Comparison of ENCODE assay signal across 23 mouse cellular contexts in the genomic region with DNA sequence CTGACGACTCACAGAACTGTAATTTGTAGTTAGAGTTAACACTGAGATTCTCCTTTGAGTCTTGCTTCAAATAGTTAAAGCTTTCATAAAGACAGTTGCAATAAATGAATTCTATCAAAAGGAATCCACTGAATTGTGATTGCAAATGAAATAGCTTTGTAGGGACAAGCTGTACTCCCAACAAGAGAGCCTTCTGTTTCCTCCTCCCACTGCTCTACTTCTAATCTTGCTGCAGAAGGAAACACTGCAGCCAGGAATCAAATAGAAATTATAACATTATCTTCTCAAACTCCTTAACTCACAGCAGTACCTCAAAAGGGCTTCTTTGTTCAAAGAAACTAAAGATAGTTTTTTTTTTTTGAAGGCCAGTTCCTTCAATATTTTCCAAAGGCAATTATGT.
A peak's percentile ranks its signal among the peaks of the same experiment; 100 is the strongest.
DNase-seq lines count a peak whose midpoint lies in the region; ATAC-seq lines count a peak whose summit lies in the region.
"Had no signal": no experiment of that assay in that cellular context is flagged by ENCODE, and none has a peak within 500 bp of the region (broad histone marks: within the 10 kb centered on the region; RNA-seq: fewer than 3 reads in every experiment).

No protein-coding gene starts in this region.

- ATAC-seq in frontal cortex, adult (ENCODE audit: low TSS enrichment), result peak; percentile 83
- no peak for ATAC-seq in cerebellum, adult (ENCODE audit: insufficient number of reproducible peaks, low FRiP score, low TSS enrichment)
- ATAC-seq: activated CD4-positive, CD25-positive, alpha-beta regulatory T cell, adult 4 months; CD4-positive, CD25-positive, alpha-beta regulatory T cell, adult 4 months; forebrain, embryonic 14.5 days; forebrain, embryonic 16.5 days; Patski had no signal

- no peak for DNase-seq in frontal cortex, postnatal 25 days (ENCODE audit: low spot score in 2 of 2)
- peak; percentile 10 for DNase-seq in layer of hippocampus, adult 9-11 months
- no peak for DNase-seq in layer of hippocampus, postnatal 25 days (ENCODE audit: extremely low spot score in 1 of 2, low spot score in 1 of 2)
- peak; percentile 6 for DNase-seq in right cerebral cortex, adult 18-20 months
- DNase-seq in right cerebral cortex, adult 2 months (ENCODE audit: low spot score in 2 of 2), result no peak
- DNase-seq in brain, adult 2 months (ENCODE audit: low read depth, low spot score), result peak; percentile 50
- DNase-seq: adrenal gland, adult 8-10 months; adrenal gland, postnatal 14 days; adrenal gland, postnatal 36 days; B cell, adult 2 months; cerebellum, adult 11-12 months; cerebellum, adult 2 months; cerebellum, adult 9-10 months; cerebellum, postnatal 10 days; cerebellum, postnatal 36 days; embryo, embryonic 11 days had no signal

Comparison
In these comparisons a context has a peak if more than half of its experiments do, and no peak if none do; other contexts are left out.
1. DNase-seq: peak in layer of hippocampus, adult 9-11 months (single experiment), right cerebral cortex, adult 18-20 months (single experiment) and brain, adult 2 months (single experiment); none in frontal cortex, postnatal 25 days (0 of 2), layer of hippocampus, postnatal 25 days (0 of 2) and right cerebral cortex, adult 2 months (0 of 2).